Mouse (Mus musculus): ENCODE measurements around the gene Tmc2. TPM values are rescaled to one million over a fixed set of nuclear protein-coding genes. Genes with fewer than 3 reads are reported as not detected.

Tmc2 gene
- polyA plus RNA-seq (2017; shearing (Covaris generic)) = under 1 TPM in 1 of 2 experiments, not detected in 1; 0.12 TPM

DNA sequence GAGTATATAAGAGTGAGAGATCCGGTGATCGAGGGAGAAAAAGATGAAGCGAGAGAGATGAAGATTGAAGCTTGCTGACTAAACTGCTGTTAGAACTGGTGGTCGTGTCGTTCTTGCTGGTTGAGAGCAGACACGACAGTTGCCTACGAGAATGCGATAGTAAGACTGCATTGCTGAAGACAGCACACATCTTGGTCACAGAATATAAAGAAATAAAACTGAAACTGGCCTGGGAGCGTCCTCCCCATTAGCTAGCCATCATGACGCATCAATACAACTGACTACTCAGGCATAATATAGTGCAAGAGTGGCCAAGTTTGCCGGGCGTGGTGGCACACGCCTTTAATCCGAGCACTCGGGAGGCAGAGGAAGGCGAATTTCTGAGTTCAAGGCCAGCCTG is at the start of gene Tmc2:
Gene Tmc2, plus strand, starts transcription at position 301 of the 400 bp plus-strand sequence.
- ATAC-seq = no peak

DNA sequence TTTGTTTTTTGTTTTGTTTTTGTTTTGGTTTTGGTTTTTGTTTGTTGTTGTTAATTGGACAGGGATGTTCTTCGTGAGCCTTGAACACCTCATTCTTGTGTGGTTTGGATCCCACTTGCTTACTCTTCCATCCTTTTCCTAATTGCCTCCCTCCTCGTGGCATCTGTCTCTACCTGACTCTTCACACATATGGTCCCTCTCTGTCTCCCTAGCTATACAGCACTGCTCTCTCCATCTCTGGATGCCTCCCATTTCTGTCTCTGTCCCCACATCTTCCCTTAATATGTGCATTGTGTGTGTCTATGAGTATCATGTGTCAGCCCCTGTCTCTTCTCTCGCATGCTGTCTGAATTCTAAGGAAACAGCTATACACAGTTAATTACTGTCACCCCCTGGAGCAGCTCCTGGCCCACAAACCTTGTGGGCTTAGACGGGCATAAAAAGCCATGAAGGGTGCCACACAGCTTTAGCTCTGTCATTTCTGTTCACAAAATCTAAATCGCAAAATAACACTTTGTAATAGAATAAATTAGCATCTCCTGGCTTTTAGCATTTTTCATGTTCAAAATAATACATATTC is 48.8 kb upstream of the Tmc2 start:
- no peak for ATAC-seq

GRCm38 (mm10) chr2:130155171-130155570 is 39.8 kb upstream of the Tmc2 start:
- no peak for ATAC-seq

DNA sequence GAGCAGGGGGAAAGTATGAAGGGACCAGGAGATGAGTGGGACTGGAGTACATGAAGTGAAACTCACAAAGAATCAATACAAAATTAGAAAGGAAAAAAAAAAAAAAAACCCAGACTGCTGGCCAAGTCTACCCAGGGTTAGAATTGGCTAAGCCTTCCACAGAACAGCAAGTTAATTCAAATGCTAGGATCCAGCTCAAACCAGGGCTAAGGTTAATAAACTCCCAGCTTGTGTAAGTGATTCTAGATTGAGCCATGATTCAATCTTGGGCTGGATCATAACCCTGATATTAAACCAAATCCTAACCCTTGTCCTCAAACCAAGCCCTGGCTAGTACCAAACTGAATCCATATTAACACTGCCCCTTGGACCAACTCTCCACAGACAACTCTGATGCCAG is 39.1 kb upstream of the Tmc2 start:
- ATAC-seq = no peak

GRCm38 (mm10) chr2:130157231-130158087 is 37.5 kb upstream of the Tmc2 start:
- ATAC-seq = no peak

- ATAC-seq = no peak
These were observed 36.9 kb upstream of the Tmc2 start for GRCm38 (mm10) chr2:130158088-130158437.

DNA sequence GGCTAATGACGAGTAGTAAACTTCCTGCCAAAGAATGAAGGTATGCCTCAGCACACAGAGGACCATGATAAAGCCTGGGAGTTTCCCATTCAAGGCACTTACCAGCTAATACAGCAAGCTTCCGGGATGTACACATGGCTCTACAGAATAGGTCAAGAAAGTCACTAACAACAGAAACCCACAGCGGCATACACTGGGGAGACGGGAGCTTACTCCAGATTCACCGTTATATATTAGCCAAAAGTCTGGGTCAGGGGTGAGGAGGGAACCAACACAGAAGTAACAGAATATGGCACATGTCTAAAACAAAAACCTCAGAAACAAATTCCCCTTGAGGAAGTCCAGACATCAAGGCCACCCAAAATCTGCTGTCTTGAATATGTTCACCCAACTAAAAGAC is 32.3 kb upstream of the Tmc2 start:
- no peak for ATAC-seq

DNA sequence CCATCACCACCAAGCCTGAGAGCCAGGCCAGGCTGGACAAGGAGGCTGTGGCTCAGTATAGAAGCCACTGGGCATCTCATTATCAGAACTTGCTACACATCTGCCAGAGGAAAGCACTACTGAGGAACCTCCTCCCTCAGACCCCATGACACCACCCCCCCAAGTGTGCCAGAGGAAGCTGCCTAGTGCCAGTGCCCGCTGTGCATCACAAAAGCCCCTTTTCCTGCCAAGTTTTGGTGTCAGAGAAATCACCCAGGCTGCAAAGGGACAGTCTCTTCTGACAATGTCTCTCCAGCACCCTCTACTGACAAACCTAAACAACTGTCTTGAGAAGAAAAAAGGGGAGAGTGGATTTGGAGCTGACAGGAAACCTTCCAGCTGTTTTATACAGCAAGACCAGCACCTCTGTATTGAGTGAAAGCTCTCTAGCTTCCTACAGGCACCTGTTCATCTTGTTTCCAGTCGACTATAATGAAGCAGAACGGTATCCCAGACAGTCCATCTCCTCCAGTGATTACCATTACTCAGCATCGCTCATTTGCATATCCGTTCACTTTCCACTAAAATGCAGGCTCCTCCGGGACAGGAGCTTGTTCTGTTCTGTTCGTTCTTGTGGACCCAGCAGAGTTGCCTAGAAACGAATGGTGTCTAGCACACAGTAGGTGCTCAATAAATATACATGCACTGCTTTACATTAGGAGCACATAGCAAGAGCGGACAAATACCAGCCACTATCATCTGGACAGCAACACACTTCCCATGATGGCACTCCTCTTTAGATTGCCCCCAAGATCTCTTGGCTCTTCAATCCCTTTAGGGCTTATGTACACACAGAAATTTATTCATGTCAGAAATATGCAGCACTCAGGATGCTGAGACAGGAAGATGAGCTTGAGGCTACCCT is 28.4 kb upstream of the Tmc2 start:
- peak; percentile 35 for ATAC-seq

DNA sequence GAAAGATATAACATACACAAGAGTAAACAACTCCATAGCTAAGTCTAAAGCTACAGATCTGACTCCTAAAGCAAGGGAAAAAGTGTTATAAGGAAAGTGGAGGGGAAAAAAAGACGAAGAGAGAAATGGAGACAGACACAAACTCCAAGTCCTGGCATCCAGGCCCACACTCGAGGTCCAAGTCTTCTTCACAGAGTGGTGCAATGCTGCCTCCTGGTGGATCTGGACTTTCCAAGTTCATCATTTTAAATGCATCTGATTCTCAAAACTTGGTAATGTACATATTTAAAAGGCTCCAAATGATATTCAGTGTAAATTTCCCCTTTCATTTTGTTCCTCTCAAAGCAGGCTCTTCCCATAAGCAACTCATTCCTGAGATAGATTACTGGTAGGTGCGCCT is 27.1 kb upstream of the Tmc2 start:
- ATAC-seq = no peak

DNA sequence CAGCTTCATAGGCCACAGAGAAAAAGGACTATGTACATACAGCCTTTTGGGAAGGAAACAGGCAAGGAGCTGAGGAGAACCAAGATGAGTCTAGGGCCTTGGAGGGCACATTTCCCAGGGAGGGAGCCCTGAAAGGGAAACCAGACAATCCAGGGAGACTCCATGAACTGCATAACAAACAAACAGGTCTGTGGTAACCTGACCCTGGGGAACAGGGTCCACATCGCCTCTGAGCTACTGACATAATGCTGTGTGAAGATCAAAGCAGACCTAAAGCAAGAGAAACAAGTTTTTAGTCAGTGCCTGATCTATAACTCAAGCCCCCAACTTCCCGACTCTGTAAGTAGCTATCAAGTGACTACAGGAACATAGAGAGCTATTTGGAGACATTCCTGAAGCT is 23.3 kb upstream of the Tmc2 start:
- ATAC-seq = no peak

GRCm38 (mm10) chr2:130176820-130177219 is 18.2 kb upstream of the Tmc2 start:
- ATAC-seq = no peak

- no peak for ATAC-seq
These were observed 16.7 kb upstream of the Tmc2 start for GRCm38 (mm10) chr2:130178381-130178705.

DNA sequence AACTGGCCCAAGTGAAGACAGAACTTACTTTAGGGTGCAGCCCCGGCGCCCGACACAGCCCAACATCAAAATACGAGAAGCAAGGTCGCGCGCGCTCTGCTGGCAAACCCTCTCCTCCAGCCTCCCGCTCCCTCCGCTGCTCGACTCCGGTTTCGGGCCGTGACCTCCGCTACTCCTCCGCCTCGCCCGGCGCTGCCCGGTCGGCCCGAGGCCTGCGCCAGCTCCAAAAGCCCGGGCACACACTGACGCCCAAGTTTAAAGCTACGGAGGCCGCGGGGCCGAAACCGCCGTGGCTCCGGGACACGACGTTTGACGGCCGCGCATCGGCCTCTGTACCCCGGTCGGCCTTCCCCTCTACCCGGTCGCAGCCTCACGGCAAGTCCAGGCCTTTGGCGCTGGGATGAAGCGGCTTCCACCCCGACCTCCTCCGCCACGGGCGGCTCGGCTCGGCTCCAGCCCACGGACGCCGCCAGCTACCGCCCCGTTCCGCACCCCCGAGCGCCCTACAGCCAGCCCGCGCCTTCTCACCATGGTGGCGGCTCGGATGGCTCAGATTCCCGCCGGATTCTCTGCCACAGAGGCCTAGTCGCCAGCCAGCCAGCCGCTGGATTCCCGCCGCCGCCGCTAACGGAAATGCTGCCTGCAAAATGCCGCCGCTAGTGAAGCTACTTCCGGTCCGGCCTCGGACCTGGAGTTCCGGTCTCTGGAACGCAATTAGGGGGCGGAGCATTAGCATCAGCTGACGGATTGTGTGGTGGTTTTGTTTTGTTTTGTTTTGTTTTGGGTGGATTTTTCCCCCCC is 16.1 kb upstream of the Tmc2 start, which contains the start of gene Snrpb:
Gene Snrpb, minus strand, starts transcription at position 698 of the 801 bp plus-strand sequence.
- peak; percentile 89 for ATAC-seq

GRCm38 (mm10) chr2:130179507-130180019 is 15.4 kb upstream of the Tmc2 start:
- ATAC-seq = no peak

DNA sequence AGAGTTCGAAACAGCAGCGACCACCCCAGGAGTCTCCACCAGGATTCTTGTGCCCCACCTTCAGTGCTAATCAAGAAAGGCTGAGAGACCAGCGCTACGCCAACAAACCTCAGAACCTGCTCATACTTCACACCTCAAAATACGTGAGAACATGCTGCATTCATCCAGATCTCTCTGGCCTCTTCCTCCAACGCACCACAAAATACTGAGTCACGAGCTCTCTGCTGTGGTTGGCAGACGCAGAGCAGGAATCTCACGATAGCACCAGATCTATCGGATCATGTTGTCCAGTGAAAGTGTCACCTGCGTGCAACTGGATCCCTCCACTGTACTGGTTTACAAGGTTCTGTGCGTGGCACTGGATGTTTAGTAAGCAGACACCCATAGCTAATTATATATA is 6.6 kb upstream of the Tmc2 start:
- no peak for ATAC-seq

DNA sequence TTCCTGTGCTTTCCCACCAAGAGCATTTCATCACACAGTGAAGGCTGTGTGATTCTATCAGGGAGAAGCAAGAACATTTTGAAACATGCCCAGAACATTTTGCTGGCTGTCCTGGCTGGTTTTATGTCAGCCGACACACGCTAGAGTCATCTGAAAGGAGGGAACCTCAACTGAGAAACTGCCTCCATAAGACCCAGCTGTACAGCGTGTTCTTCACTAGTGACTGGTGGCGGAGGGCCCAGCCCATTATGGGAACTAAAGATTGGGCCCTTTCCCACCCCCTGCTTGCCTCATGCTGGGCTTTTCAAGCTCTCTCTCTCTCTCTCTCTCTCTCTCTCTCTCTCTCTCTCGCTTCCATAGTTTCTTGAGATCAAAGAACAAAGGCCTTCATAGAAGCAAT is 6.0 kb downstream of the Tmc2 start:
- no peak for ATAC-seq

DNA sequence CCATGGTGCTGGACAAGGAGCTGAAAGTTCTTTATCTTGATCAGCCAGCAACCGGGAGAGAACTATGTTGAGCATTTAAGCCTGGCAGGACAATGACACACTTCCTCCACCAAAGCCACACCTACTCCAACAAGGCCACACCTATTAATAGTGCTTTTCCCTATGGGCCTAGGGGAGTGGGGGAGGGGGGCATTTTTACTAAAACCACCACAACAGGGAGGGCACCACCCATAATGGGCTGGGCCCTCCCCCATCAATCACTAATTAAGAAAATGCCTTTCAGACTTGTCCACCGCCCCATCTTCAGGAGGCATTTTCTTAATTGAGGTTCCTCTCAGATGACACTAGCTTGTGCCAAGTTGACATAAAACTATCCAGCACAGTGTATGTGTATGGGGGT is 12.4 kb downstream of the Tmc2 start:
- no peak for ATAC-seq

- ATAC-seq = no peak
These were observed 13.0 kb downstream of the Tmc2 start for GRCm38 (mm10) chr2:130207996-130208395.

GRCm38 (mm10) chr2:130209636-130210035 is 14.6 kb downstream of the Tmc2 start:
- no peak for ATAC-seq

DNA sequence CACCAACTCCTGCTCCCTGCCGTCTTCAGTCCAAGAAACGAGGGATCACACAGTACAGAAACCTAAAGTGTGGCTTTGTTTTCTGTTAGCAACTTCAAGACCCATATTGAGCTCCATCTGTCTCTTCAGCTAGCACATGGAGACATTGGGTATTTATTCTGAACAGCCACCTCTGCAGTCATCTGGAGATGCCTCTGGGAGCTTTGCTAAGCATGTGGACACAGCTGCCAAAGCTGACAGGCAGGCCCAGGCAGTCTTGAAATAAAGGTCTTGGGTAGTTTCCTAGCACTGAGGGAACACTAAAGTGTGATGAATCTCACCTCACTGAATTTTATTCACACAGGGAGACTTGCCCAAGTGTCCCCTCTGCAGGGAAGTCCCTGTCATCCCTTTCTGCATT is 16.6 kb downstream of the Tmc2 start:
- no peak for ATAC-seq

- no peak for ATAC-seq
These were observed 51.9 kb downstream of the Tmc2 start for GRCm38 (mm10) chr2:130246912-130247311.

DNA sequence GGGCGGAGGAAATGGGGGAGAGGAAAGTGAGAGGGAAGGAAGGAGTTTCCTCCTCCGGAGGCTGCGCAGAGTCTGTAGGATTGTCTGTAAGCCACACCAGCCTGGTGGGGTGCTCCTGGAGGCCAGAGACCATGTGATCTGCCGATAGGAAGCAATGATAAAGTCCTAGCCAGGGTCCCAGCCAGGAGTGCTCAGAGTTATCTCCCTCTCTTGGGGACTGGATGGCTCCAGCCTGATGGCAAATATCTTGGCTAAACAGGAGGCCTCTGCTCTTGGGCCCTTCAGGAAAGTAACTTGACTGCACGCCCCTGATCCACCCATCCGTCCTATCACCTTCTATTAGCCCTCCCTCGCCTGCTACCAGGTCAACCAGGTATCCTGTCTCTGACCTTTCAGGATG is 53.2 kb downstream of the Tmc2 start:
- no peak for ATAC-seq
